Mouse (Mus musculus) gonadal fat pad, adult 2 months (tissue): ENCODE measurements around the gene Mybpc3. TPM values are rescaled to one million over a fixed set of nuclear protein-coding genes. Genes with fewer than 3 reads are reported as not detected.
"Not testable (repeated sequence)": the region's sequence is repeated elsewhere in the genome, so short reads cannot be mapped to it uniquely, and the experiment has no call there.

Experiments
- DNase-seq: peaks from one replicate; pipeline ENCODE4 v3.0.0-alpha.2; 2012; ENCODE audit warnings: low read depth
- polyA plus RNA-seq: library from polyadenylated mRNA; depleted of rRNA; stranded (reverse); fragments of >200 nt; gene quantifications from 2 replicates; pipeline ENCODE4 v1.2.3, GENCODE M21; 2012

Gene Mybpc3
- polyA plus RNA-seq, 1 experiment = 0.04 TPM

DNA sequence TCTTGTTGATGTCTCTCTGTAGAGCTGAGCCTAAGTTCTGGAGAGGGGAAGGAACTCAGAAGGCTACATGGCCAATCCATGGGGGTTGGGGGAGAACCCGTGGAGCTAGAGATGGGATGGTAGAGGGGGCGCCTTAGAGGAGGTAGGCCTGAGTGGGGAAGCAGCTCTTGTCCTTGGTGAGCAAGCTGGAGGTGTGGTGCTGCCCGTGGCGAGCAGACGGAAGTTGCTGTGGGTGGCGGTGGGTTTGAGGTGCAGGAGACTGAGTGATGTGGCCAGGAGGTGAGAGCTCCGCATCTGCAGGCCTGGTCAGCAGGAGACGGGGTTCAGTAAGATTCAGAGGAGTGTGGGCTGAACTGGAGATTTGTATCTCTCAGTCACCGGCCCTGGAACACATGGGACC, 30.5 kb upstream of the Mybpc3 start:
- DNase-seq = no peak

DNA sequence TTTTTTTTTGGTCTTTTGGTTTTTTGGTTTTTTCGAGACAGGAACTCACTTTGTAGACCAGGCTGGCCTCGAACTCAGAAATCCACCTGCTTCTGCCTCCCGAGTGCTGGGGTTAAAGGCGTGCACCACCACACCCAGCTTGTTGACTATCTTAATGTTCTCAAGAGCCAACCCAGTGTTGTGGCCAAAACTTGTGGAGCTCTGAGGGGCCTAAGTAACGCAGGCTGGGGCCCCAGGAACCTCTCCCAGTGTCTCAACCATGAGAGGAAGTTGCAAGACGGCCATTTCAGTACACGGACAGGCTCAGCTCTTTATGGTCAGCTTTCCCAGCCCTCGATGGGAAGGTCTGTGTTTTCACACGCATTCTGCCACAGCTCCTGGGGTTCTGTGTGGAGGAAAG, 29.0 kb upstream of the Mybpc3 start:
- no peak for DNase-seq

DNA sequence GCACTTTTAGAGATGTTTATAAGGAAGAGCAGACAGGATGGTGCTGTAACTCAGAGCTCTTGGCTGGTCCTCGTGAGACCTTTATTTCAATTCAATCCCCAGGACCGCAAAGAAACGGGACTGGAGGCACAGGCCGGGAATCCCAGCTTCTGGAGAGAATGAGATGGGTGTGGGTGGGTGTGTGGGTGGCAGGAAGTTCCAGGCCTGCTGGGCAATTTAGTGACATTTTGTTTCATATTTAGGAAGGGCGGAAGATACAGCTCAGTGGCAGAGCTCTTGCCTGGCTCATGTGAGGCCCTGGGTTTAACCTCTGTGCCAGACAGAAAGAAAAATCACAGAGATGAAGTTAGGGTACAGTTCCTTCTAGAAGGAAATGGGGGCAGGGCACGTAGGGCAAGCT, 27.7 kb upstream of the Mybpc3 start:
- no peak for DNase-seq

DNA sequence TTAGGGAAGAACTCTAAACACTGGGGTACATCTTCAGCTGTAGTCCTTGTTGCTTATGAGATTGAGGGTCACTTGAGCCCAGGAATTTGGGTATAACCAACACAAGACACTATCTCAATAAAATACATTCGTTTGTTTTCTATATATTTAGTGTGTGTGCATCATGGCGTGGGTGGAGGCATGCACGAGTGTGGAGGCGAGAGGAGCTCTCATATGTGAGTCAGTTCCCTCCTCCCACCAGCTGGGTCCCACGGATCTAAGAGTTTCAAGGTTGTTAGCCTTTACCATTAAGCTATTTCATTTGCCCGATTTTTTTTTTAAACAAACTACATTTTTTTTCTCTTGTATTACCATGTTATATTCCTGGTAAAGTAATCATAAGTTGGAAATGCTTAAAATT, 27.1 kb upstream of the Mybpc3 start:
- DNase-seq = no peak

DNA sequence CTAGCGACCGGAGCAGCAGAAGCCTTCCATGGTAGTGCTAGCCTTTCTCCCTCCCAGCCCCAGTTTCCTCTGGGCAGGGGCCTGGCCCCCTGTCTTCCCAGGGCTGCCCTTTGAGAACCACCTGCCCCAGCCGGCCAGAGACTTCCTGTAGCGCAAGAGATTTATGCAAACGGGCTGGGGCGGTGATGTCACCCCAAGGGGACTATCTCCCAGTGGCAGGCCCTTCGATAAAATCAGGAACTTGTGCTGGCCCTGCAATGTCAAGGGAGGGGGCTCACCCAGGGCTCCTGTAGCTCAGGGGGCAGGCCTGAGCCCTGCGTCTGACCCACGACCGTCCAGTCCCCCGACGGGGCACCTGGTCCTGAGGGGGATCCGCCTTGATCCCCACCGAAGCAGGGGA, 21.4 kb upstream of the Mybpc3 start:
- DNase-seq = no peak

DNA sequence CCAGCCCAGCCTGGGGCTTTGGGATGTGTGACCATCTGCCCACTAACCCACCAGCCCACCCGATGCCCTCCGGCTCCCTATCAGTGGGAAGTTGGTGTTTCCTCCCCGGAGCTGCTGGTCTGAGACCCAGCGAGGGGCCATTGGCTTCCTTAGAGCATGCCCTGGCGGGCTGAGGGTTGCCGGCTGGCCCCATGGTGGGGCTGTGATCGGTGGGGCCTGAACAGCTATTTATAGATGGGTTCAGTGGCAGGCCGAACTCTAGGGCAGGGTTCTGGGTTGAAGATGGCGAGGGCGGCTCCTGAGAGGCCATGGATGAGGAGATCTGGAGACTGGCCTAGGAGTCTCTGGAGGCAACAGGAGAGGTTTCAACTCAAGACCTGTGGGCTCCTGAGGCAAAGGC, 20.9 kb upstream of the Mybpc3 start:
- DNase-seq = no peak

DNA sequence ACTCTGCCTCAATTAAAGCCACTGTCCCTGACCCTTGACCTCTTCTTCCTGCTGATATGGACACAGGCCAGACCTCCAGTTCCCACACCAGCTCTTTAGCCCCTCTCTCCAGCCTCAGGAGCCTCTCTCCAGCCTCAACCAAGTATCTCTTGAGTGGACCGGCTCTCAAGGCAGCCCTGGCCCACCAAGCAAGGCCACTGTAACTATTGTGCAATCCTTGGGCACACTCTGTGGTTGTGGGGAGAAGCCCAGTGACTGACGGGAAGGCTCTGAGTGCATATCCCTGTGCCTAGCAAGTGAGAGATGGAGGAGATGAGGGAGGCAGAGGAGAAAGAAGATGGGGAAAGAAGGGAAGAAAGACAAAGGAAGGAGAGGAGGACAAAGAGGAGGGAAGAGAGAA, 19.8 kb upstream of the Mybpc3 start:
- DNase-seq = no peak

DNA sequence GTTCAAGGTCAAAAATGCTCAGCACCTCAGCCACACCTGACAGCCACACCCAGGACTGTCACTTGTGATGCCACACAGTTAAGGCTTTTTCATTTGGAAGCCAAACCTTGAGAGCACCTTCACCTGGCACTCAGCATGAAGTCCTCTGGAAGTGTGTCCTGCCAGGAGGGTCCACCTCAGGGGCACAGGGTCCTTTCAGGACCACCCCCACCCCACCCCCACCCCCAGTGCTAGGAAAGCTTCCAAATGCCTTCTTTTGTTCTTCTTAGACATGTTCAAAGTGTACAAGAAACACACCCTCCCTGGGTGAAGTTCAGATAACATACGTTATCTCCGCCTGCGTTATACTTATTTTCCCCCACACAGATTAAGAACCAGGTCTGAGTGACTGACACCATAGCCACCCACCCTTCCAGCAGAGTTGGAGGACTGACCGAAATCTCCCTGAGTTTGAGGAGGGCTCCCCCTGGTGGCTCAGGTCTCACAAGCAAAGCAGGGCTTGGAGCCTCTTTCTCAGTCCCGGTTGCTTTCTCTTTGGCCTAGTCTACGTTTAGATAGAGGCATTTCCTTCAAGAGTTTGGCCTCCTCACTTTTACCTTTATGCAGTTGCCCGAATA, 16.7 kb upstream of the Mybpc3 start:
- no peak for DNase-seq

DNA sequence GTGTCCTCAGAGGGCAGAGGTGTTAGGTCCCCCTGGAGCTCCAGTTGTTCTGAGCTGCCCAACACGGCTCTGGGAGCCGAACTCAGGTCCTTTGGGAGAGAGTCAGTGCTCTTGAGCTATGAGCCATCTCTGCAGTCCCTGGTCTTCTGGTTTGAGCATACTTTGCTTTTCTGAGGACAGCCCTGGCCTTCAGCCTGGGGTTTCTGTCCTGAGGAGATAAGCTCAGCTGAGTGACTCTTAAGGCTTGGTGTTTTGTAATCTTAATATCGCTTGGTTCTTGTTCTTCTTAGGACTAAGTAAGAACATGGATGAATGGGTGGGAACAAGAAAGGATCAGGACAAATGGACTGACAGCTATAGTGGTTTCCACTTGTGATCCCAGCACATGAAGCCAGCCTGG, 9.8 kb upstream of the Mybpc3 start:
- DNase-seq = no peak

DNA sequence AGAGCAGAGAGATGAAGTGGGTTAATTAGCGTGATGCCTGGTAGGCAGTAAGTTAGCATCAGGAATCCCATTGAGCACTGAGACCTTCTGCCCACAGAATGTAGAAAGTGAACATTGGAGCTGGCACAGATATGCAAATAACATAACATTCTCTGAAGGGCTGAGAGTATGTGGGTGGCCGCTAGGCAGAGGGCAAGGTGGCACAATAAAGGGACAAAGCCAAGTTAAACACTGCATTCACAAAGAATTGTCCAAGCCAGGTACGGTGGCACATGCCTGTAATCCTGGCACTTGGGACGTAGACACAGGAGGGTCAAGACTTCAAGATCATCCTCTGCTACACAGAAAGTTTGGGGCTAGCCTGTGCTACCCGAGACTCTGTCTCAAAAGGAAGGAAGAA, 8.7 kb upstream of the Mybpc3 start:
- peak; percentile 68 for DNase-seq

DNA sequence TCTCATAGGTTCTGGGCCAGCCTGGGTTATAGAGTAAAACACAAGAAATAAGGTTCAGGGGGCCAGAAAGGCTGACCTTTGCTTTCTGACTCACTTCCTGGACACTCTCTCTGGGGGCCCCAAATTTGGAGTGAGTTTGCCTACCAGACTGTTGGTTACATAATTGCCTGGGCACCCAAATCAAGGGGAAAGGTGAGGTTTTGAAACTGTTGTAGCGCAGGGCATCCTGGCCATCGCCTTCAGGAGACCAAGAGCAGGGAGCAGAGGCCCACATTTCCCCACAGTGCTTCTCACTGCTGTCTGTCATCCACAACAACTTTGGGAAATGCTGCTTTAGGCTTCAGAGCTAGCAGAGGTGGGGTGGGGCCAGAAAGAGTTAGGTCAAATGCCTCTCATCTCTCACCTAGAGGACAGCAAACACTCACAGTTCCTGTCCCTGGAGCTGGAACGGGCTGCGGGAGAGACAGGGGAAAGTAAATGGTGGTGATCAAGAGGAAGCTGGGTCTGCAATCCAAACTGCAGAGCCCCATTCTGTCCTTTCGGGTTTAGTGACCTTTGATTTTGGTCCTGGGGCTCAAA, 8.0 kb upstream of the Mybpc3 start:
- DNase-seq = no peak

DNA sequence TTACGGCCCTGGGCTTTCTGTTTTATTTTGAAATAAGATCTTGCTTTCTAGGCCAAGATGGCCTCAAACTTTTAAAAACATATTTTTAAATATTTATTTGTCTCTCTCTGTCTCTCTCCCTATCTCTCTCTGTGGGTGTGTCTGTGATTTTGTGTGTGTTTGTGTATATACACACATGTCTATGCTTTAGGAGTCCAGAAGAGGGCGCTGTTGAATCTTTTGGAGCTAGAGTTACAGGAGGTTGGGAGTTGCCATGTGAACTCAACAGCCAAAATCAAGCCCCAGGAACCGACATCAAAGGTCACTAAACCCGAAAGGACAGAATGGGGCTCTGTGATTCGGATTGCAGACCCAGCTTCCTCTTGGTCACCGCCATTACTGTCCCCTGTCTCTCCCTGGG, 7.5 kb upstream of the Mybpc3 start:
- no peak for DNase-seq

DNA sequence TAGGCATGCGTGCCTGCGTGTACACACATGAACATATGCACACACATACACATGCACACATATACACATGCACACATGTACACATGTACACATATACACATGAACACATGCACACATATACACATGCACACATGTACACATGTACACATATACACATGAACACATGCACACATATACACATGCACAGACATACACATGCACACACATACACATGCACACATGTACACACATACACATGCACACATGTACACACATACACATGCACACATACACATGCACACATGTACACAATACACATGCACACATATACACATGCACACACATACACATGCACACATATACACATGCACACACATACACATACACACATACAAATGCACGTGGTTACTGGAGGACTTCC, 6.1 kb upstream of the Mybpc3 start:
- DNase-seq = not testable (repeated sequence)

DNA sequence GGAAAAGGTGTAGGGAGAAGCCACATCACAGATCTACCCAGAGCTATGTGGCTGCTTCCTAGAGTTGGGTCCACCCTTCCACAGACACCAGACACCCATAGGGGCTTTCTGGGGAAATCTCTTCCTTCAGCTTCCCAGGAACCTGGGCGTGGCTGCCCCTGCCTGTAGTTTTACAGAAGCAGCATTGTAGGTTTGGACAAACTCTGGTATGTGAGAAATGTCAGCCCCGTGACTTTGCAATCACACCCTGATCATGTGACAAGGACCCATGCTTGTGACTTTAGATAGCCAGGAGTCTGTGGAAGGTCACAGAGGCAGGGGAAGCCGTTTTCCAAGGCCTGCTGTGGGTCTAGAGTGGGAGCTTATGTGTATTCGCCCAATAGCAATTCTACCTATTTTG, 5.5 kb upstream of the Mybpc3 start:
- DNase-seq = no peak

DNA sequence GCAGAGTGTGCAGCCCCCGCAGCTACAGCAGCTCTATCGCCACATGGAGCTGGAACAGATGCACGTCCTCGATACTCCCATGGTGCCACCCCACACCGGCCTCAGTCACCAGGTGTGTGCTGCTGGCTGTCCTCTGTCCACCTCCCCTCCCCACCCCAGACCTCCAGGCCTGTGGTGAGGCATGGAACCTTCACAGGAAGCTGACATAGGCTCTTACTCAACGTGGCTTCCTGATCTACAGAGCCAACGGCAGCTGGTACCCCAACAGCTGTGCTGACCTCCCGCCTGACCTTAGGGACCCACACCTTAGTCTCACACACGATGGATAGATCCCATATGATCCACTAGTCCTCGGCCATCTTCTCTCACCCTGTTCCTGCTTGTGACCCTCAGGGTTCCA, 4.6 kb upstream of the Mybpc3 start:
- no peak for DNase-seq

DNA sequence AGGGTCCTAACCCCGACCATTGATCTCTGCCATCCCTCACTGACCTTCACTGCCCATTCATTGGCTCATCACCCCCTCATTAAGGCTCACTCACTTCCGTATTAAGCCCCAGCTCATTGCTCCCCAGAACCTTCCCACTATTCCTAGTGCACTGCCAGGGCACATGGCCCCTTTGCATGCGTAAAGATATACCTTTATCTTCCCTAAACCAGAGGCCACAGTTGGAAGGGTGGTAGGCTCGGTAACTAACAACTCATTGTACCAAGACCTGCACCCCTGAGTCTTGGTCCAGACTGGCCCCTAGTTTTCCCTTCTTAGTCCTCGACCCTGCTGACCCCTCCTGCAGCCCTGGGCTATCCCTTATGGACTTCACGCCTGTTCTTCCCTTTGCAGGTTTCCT, 4.1 kb upstream of the Mybpc3 start:
- no peak for DNase-seq

DNA sequence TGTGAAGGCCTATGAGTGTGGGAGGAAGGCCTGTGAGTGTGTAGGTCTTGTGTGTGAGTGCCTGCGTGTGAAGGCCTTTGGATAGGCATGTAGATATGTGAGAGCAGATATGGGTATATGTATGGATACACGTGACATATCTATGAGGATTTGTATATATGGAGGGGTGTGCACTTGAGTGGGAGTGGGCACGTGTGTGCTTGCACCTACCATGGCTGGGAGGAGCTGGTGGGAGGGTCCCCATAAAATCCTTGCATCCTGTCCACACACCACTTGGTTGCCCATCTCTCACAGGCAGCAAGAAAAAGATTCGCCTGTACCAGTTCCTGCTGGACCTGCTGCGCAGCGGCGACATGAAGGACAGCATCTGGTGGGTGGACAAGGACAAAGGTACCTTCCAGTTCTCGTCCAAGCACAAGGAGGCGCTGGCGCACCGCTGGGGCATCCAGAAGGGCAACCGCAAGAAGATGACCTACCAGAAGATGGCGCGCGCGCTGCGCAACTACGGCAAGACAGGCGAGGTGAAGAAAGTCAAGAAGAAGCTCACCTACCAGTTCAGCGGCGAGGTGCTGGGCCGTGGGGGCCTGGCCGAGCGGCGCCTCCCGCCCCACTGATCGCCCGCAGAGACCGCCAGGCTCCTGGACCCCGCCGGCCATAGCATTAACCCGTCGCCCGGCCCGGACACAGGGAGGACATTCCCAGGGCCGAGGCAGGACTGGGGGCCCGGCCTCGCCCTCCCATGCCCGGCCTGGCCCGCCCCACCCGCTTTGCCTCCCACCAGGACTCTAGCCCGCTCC, 3.0 kb upstream of the Mybpc3 start:
- DNase-seq = no peak

DNA sequence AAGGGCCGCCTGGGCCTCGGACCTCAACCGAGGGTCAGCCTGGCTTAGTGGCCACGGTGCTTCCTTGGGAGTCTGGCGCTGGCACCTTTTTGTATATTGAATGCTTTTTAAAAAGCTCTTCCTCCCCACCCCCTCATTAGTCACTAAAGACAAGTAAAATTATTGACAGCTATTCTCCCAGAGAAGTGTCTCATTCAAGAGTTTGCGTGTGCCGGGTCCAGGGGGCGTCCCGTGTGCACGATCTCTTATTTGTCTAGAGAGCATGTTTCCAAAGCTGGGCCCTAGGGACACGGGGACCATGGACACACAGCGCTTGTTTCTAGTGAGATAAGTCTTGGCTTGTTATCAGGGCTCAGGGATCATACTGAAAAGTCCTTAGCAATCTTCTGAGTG, 2.4 kb upstream of the Mybpc3 start:
- no peak for DNase-seq

DNA sequence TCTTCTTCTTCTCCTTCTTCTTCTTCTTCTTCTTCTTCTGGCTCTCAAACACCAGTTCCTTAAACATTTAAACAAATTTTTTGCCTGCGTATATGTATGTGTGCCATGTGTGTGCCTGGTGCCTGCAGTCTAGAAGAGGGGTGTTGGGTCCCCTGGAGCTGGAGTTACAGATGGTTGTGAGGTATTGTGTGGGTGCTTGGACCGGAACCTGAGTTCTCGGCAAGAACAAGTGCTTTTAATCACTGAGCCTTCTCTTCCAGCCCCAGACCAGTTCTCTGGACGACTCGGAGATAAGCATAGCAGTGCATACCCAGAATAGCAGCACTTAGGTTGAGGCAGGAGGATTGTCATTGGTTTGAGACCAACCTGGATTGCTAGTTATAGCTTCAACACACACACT, 1.1 kb upstream of the Mybpc3 start:
- no peak for DNase-seq

DNA sequence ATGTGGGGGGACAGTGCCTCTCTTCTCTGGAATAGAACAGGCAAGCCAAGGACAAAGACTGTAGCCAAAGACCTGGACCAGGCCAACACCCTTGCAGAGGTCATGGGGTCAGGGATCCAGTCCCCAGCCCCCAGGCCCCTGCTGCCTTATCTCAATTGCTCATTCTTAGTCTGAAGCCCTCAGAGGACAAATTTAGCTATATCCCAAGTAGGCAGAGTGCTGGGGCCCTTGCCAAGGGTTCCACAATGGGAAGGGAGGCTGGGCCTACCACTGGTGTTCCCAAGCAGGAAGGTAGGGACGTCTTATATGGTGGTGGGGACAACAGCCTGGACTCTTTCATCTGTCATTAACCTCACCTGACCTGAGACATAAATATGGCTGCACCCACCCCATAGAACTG, 703 bp downstream of the Mybpc3 start:
- no peak for DNase-seq

DNA sequence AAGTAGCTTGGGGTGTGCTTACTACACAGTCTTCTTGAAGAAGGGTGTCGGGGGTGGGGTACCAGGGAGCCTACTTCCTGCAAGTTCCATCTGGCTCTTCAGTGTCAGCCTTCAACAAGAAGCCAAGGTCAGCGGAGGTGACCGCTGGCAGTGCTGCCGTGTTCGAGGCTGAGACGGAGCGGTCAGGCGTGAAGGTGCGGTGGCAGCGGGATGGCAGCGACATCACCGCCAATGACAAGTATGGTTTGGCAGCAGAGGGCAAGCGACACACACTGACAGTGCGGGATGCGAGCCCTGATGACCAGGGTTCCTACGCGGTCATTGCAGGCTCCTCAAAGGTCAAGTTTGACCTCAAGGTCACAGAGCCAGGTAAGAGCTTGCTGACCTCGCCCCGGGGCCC, 1.1 kb downstream of the Mybpc3 start:
- DNase-seq = no peak

DNA sequence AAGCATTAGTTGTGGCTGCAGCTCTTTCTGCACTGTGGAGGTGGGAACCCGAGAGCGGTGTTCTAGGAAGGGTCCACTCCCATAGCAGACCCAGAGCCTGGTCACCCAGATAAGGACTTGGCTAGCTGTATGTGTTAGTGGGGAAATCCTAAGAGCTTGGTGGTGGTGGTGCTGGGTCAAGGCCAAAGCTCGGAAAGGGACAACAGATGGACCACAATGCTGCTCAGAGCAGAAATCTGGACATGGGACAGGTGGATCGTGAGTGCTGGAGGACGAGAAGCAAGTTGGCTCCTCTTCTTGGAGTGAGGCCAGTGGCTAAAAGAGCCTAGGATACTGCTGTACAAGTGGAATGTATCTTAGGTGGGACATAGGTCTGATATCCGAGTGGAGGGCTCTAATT, 1.6 kb downstream of the Mybpc3 start:
- DNase-seq = no peak

DNA sequence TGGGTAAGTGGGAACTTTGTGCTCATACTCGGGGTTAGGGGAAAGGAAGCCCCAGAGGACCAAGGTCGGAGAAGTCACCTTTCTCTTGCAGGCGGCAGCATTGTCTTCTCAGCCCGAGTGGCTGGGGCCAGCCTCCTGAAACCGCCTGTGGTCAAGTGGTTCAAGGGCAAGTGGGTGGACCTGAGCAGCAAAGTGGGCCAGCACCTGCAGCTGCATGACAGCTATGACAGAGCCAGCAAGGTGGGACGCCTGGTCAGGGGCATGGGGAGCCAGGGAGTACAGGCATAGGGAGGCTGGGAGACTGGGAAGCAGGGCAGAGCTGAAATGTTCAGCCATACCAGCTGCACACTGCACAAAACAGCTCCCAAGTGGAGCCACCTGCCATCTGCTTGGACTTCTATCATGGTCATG, 2.3 kb downstream of the Mybpc3 start:
- DNase-seq = no peak

DNA sequence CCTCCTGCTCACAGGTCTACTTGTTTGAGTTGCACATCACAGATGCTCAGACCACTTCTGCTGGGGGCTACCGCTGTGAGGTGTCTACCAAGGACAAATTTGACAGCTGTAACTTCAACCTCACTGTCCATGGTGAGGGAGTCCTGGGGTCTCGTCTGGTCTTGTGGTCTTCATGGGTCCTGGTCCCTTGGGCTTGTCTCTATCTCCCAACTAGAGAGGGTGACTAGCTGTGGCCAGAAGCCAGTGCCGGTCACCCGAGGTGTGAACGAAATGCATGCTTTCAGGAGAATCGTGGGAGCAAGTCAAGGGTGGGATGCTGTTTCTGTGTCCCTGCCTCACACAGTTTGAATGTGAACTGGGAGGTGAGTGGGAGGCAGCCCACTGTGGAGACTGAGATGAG, 3.1 kb downstream of the Mybpc3 start:
- no peak for DNase-seq
